Mouse (Mus musculus) cerebellum, adult (tissue): Measurements from ENCODE around the gene Gabre.

Experiments
- ATAC-seq: cut with Nextera tagmentation; 2 replicates; pipeline ENCODE4 v1.9.2; 2017; ENCODE audit warnings: mild to moderate bottlenecking, moderate library complexity, mixed read lengths; ENCODE audit not compliant: insufficient number of reproducible peaks, low FRiP score, low TSS enrichment

Gene Gabre

DNA sequence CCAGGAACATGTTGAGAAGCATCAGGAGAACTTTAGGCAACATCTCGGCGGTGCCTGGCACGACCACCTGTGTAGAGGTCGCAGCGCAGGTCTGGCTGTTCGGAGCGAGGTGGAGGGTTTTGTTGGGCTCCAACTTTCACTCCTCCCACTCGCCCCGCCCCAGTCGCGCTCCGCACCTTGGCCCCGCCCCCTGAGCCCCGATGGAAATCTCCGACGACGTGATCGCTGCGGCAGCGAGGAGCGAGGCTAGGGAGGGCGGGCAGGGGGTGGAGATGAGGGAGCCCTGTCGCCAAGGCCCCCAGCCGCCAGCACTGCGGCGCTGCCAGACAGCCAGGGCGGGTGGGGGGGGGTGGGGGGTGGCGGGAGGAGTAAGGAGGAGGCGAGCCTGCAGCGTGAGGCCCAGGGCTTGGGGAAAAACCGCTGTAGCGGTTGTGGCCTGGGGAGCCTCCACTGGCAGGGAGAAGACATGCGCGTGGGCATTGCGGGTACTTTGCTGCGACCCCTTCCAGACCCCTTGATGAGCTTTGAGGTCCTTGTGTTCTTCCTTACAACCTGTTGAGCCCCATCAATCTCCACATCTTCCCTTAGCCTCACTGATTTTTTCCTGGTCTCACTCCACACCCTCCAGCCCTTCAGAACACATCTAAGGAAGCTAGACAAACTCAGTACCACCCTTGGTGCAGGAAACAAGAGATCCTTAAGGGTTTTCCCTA lies at the start of gene Gabre:
Gabre (minus strand) TSS at position 145 of the 713 bp plus-strand sequence.
- no peak for ATAC-seq

DNA sequence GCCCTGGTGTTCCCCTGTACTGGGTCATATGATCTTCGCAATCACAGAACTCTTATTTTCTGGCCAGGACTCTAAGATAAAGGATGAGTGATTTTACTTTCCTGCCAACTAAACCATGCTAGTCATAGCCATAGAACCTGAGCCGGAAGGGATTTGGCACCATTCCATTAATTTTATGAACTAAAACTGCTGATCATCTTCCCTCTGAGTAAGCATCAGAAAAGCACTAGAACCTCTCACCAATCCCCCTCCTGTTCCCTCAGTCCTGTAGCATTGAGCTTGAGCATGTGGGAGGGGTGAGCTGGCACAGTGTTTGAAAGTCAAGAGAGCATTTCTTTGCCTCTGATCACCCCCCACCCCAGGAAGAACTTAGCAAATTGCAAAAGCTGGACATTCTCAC lies 23.2 kb upstream of the Gabre start:
- ATAC-seq = no peak

DNA sequence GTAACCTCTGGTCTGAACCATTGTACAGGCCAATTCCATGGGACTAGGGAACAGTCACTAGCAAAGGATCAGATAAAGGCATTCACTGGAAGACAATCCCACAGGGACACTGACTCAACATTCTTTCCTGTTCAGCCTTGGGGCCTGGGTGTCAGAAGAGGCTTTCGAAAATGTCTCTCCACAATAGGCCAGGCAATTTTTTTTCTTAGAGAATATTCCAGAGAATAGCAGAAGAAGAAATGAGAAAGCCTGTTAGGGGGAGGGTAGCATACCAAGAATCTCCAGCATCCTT lies 715 bp upstream of the Gabre start:
- no peak for ATAC-seq

DNA sequence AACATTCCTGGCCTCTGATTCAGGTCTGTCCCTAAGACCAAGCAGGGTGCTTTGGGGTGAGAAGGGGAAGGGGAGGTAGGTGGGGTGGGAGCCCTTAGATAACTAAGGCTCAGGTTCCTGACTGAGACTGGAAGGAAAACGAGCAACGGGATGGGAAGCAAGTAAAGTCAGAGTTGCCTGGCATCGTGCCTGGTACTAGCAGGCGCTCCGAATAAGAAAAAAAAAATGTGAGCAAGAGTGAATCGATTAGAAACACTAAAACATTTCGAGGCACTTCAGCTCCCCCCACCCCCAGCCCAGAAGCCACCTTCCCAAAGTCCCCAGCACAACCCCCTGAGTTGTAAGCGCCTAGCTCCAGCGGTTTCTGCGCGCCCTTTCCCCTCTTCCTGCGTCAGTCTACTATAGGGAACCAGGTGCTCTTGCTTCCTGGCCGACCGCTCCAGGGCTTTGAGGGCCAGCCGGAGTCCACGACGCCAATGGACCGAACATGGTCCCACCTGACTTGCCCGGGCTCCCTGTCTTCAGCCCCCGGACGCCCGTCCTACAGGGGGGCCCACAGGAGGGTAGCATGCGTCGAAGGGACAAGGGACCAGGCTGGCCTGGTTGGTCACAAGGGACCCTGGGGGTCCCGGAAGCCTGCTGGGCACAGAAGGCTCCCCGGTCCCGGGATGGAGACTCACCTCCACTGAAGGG lies 491 bp downstream of the Gabre start:
- ATAC-seq = no peak

DNA sequence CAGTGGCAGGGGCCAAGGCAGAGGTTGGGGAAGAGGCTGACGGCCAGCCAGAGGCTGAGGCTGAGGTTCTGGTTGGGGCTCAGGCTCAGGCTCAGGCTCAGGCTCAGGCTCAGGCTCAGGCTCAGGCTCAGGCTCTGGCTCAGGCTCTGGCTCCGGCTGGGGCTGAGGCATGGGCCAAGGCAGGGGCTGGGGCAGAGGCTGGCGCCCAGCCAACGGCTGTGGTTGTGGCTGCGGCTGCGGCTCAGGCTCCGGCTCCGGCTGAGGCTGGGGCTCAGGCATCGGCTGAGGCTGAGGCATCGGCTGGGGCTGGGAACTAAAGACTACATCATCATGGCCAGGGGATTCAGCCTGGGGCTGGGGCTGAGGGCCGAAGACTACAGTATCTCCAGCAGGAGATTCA lies 4.0 kb downstream of the Gabre start:
- ATAC-seq = no peak

DNA sequence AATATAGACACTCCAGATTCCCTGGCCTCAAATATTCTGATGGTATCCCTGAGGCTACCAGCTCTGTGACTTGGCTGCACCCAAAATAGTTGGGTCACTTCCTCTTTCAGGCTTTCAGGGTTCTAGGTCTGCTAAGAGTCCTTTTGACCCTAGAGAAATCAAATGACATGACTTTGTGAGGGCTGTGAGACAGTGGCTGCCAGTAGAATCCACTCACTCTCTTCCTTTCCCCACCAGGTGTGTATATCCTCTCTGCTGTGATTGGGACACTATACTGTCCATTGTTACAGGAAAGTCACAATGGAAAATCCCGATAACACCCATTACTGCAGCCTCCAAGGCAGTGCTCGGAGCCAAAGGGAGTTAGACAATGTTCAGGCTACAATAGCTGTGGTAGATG lies 52.9 kb downstream of the Gabre start, which contains the start of gene Magea4:
Magea4 (plus strand) TSS at position 301 of the 400 bp plus-strand sequence.
- ATAC-seq = no peak
